Mouse (Mus musculus): ENCODE results near the gene Mindy4.

DNA sequence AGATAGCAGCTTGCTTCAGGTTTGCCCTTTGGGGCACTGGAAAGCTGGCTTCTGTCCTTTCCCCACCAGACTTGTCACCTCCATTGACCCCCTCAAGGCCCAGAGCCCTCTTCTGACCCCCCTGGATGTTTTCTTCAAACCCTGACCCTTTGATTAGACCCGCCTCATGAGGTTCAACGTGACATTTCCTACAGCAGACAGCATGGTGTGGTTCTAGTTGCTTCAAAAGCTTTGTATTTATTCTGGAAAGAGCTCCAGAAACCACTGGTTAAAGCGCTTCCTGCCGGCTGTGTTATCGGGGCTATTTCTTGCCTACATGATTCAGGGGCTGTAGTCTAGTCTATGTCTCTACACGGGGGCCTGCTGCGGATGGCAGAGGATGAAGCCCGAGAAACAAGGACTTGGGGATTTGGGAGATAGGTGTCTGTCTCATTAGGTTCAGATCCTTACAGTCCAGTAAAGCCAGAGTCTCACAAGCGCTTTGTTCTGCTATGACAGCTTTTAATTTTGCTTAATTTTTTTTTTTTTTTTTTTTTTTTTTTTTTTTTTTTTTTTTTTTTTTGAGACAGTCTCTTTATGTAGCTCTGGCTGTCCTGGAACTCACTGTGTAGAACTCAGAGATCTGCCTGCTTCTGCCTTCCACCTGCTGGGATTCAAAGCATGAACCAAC, 37.5 kb downstream of the Mindy4 start:
- TF ChIP-seq CTCF (IDR thresholded peaks at IDR 0.05 in 2 of 3, conservative IDR thresholded peaks at IDR 0.05 in 1 of 3; ENCODE audit: control insufficient read depth in 1 of 3, insufficient read depth in 1 of 3, low read depth in 2 of 3, low read length in 3 of 3, poor library complexity in 1 of 3, severe bottlenecking in 1 of 3) (no peak), ZKSCAN1 (IDR thresholded peaks at IDR 0.05; ENCODE audit: low read depth, low read length) (no peak), BHLHE40 (IDR thresholded peaks at IDR 0.05; ENCODE audit: borderline replicate concordance, low read depth, low read length) (no peak), HCFC1 (IDR thresholded peaks at IDR 0.05; ENCODE audit: low read depth, low read length) (no peak), TAL1 (IDR thresholded peaks at IDR 0.05; ENCODE audit: low read length) (no peak), USF1 (IDR thresholded peaks at IDR 0.05; ENCODE audit: low read depth, low read length) (no peak), POLR2A (IDR thresholded peaks at IDR 0.05; ENCODE audit: control insufficient read depth in 1 of 2, insufficient read depth in 1 of 2, low read depth in 1 of 2, low read length in 2 of 2, poor library complexity in 1 of 2) (no peak), EP300 (IDR thresholded peaks at IDR 0.05; ENCODE audit: low read depth in 1 of 2, low read length in 2 of 2) (no peak), MAZ (IDR thresholded peaks at IDR 0.05; ENCODE audit: low read depth, low read length) (no peak), MXI1 (IDR thresholded peaks at IDR 0.05; ENCODE audit: low read depth, low read length) (no peak)

All from MEL (cell line).